Mouse (Mus musculus): ENCODE results near the gene Olfr945.

Gene Olfr945

GRCm38 (mm10) chr9:39276718-39277117, at the start of gene Olfr945:
Gene Olfr945, minus strand, starts transcription at chr9:39276818.
- no peak for DNase-seq

- no peak for DNase-seq
Observed at GRCm38 (mm10) chr9:39325945-39326344, 49.3 kb upstream of the Olfr945 start, which contains the start of gene Olfr948. Gene Olfr948, minus strand, starts transcription at chr9:39326045.

- DNase-seq, result no peak
Observed at GRCm38 (mm10) chr9:39287136-39287535, 10.5 kb upstream of the Olfr945 start.

DNA sequence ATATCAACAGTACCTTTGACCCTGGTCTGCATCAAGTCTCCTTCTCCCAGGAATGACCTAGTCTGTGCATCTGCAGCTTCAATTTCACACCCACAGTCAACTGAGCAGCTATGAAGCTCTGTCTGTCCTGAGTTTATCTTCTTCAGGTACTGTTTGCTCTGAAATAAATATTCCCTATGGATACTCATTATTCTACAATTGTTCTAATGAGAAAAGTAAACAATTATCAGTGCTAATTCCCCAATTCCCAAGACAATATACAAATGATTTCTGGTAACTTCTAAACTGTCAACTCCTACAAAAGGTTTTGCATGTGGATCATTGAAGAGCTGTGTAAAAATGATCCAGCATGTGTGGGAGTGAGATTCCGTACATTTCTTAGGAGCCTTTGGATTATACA, 26.7 kb downstream of the Olfr945 start, which contains the start of gene Olfr1537:
Olfr1537 (minus strand) TSS at position 101 of the 400 bp plus-strand sequence.
- no peak for DNase-seq
